Mouse (Mus musculus) embryonic facial prominence, embryonic 14.5 days (tissue): ENCODE measurements around the gene Ahcyl1. TPM values are rescaled to one million over a fixed set of nuclear protein-coding genes. Genes with fewer than 3 reads are reported as not detected.

Experiments used
- ATAC-seq: fragments of 200-750 bp; cut with Nextera tagmentation; 2 replicates; pipeline ENCODE4 v1.8.0; 2017; ENCODE audit warnings: low read depth, moderate number of reproducible peaks, moderate TSS enrichment
- DNase-seq: peaks from one replicate; pipeline ENCODE4 v3.0.0-alpha.2; 2015; ENCODE audit warnings: low spot score
- H3K27ac ChIP-seq: fragments of 300-500 bp; sonication (generic); replicated peaks from 2 replicates; pipeline ENCODE4 v1.5.1; 2014; ENCODE audit warnings: low read depth, mild to moderate bottlenecking, low read length, moderate library complexity
- H3K27me3 ChIP-seq: fragments of 300-500 bp; sonication (generic); replicated peaks from 2 replicates; pipeline ENCODE4 v1.6.1; 2014; ENCODE audit warnings: low read length; ENCODE audit not compliant: control insufficient read depth, insufficient read depth
- H3K36me3 ChIP-seq: fragments of 300-500 bp; sonication (generic); 2 replicates; pipeline ENCODE4 v1.6.1; 2014; ENCODE audit warnings: low read length, mixed read lengths; ENCODE audit not compliant: control insufficient read depth, insufficient read depth
- H3K4me1 ChIP-seq: fragments of 300-500 bp; sonication (generic); 2 replicates; pipeline ENCODE4 v1.6.1; 2014; ENCODE audit warnings: antibody characterized with exemption, low read length; ENCODE audit not compliant: control insufficient read depth, insufficient read depth
- H3K4me2 ChIP-seq: fragments of 300-500 bp; sonication (generic); 2 replicates; pipeline ENCODE4 v1.6.1; 2014; ENCODE audit warnings: low read depth, mild to moderate bottlenecking, low read length, moderate library complexity, mixed read lengths
- H3K4me3 ChIP-seq: fragments of 300-500 bp; sonication (generic); 2 replicates; pipeline ENCODE4 v1.5.1; 2014; ENCODE audit warnings: low read depth, mild to moderate bottlenecking, low read length
- H3K9ac ChIP-seq: fragments of 300-500 bp; sonication (generic); 2 replicates; pipeline ENCODE4 v1.6.1; 2014; ENCODE audit warnings: low read depth, mild to moderate bottlenecking, low read length, moderate library complexity, mixed read lengths
- H3K9me3 ChIP-seq: fragments of 300-500 bp; sonication (generic); 2 replicates; pipeline ENCODE4 v1.6.1; 2016; ENCODE audit warnings: low read length; ENCODE audit not compliant: control insufficient read depth
- WGBS: fragments of 180-500 bp; shearing (Covaris S2); extraction: QIAGEN DNeasy Blood & Tissue Kit; methylation state at CpG from one replicate; pipeline ENCODE4 v1.1.7; 2014; 5-methylcytosine and 5-hydroxymethylcytosine counted together
- polyA plus RNA-seq: library from polyadenylated mRNA; unstranded; fragments of >200 nt; fragmentation: Nextera tagmentation; extraction: Ambion mirVana; gene quantifications from 2 replicates; pipeline ENCODE4 v1.2.1, GENCODE M21; 2014

Ahcyl1 gene
- polyA plus RNA-seq, 1 experiment from 2014 or later = 89.3 TPM

GRCm38 (mm10) chr3:107625536-107625935 is 70.8 kb downstream of the Ahcyl1 start:
- Histone ChIP-seq H3K4me1 (peaks cover 6% of the 10 kb centered on the region), H3K36me3 (peaks cover 75% of the 10 kb centered on the region), H3K27ac (no peak overlapping the region), H3K27me3 (no peaks in the 10 kb centered on the region), H3K4me3 (no peak overlapping the region), H3K9ac (no peak overlapping the region), H3K4me2 (no peak overlapping the region), H3K9me3 (no peaks in the 10 kb centered on the region)
- WGBS = 98% methylated on average over 8 of the region's 8 CpGs
- DNase-seq (no peak), ATAC-seq (0 out of 2 replicates have a peak, but pooled peaks have one; percentile 30)

GRCm38 (mm10) chr3:107624424-107624823 is 71.9 kb downstream of the Ahcyl1 start:
- Histone ChIP-seq H3K9ac (no peak overlapping the region), H3K36me3 (peaks cover 82% of the 10 kb centered on the region), H3K9me3 (no peaks in the 10 kb centered on the region), H3K4me1 (no peaks in the 10 kb centered on the region), H3K27me3 (no peaks in the 10 kb centered on the region), H3K4me2 (no peak overlapping the region), H3K27ac (no peak overlapping the region), H3K4me3 (no peak overlapping the region)
- DNase-seq (no peak), ATAC-seq (no peak)
- WGBS = 99% methylated on average over 8 of the region's 8 CpGs

DNA sequence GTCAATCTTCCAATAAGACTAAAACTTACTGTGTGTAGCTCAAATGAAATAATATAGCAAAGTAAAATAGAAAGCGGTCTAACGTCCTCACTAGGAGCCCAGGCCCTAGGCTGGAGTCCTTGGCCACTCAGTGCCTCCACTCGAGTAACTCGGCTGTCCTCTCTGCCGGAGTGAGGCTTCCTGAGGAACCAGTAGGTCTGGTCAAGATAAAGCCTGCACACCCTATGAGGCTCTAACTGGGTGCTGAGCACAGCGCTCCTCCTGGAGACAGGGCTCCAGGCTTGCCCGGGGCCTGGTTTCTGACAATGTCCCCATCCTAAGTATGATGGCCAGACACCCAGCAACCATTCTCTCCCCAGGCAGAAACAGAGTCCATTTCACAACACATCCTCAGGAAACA is 73.8 kb downstream of the Ahcyl1 start:
- Histone ChIP-seq H3K4me3 (no peak overlapping the region), H3K4me1 (no peaks in the 10 kb centered on the region), H3K9ac (no peak overlapping the region), H3K27me3 (no peaks in the 10 kb centered on the region), H3K4me2 (no peak overlapping the region), H3K9me3 (no peaks in the 10 kb centered on the region), H3K27ac (no peak overlapping the region), H3K36me3 (peaks cover 94% of the 10 kb centered on the region)
- WGBS = 96% methylated on average over 7 of the region's 7 CpGs
- no peak for ATAC-seq
- no peak for DNase-seq

DNA sequence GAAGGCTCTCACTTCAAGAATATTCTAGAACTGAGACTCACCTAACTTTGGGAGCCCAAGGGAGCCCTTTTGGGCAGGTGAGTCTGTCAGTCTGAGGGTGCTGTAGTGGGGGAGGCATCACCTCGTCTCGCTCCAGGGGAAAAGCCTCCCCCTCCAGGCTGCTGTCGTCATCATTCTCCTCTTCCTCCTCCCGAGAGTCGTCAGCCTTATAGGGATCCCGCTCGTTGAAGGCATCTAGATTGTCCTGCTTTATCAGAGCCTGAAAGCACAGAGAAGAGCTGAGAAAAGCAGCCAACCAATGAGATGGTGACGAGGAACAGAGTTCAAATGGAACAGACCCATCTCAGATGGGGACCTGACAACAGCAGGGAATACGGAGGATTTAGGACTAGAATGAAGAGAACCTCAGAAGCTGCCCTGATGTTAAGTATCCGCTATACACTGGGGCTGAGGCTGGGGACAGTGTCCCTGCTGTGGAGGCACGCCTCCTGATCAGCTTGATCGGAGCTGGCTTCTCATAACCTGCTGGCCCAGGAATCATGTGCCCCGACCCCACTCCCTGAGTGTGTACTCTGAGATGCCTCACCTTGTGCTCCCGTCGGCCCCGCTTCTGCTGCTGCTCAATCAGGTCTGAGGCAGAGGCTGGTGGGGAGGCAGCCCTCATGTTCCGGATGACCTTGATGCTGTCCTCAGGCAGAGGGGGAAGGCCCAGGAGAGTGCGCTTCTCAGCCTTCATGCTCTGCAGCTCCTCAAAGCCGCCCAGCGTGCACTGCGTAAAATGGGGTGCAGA is 74.9 kb downstream of the Ahcyl1 start:
- no peaks in the 10 kb centered on the region for H3K27me3 ChIP-seq
- WGBS = 94% methylated on average over 20 of the region's 21 CpGs
- H3K27ac ChIP-seq = no peak overlapping the region
- ATAC-seq (no peak), DNase-seq (no peak)
- H3K36me3 ChIP-seq = peaks cover 94% of the 10 kb centered on the region
- H3K9ac ChIP-seq = no peak overlapping the region
- no peaks in the 10 kb centered on the region for H3K4me1 ChIP-seq
- no peaks in the 10 kb centered on the region for H3K9me3 ChIP-seq
- no peak overlapping the region for H3K4me2 ChIP-seq
- H3K4me3 ChIP-seq = no peak overlapping the region

GRCm38 (mm10) chr3:107619911-107620310 is 76.4 kb downstream of the Ahcyl1 start:
- no peak overlapping the region for H3K27ac ChIP-seq
- no peak overlapping the region for H3K9ac ChIP-seq
- no peaks in the 10 kb centered on the region for H3K27me3 ChIP-seq
- no peaks in the 10 kb centered on the region for H3K9me3 ChIP-seq
- H3K4me2 ChIP-seq = no peak overlapping the region
- H3K4me1 ChIP-seq = no peaks in the 10 kb centered on the region
- 88% methylated on average over 6 of the region's 6 CpGs for WGBS
- H3K4me3 ChIP-seq = no peak overlapping the region
- DNase-seq = no peak
- no peak for ATAC-seq
- peaks cover 95% of the 10 kb centered on the region for H3K36me3 ChIP-seq

- Histone ChIP-seq H3K9ac (no peak overlapping the region), H3K4me2 (no peak overlapping the region), H3K4me1 (no peaks in the 10 kb centered on the region), H3K36me3 (peaks cover 96% of the 10 kb centered on the region), H3K27me3 (no peaks in the 10 kb centered on the region), H3K9me3 (no peaks in the 10 kb centered on the region), H3K4me3 (no peak overlapping the region), H3K27ac (no peak overlapping the region)
- ATAC-seq (no peak), DNase-seq (no peak)
- WGBS = 86% methylated on average over 3 of the region's 3 CpGs
Measured at GRCm38 (mm10) chr3:107617800-107618199, 78.6 kb downstream of the Ahcyl1 start.

Other genes starting within 250 kb of the Ahcyl1 start
- gene Kcnc4, start 237.0 kb downstream of the Ahcyl1 start, polyA plus RNA-seq = 0.94 and 1.3 TPM in 2 replicates
- 4.8 and 4.9 TPM in 2 replicates for gene Slc6a17, start 178.5 kb downstream of the Ahcyl1 start, polyA plus RNA-seq
- not detected in 2 replicates for gene Ubl4b, start 141.5 kb downstream of the Ahcyl1 start, polyA plus RNA-seq
- 9.2 and 13.5 TPM in 2 replicates for gene Alx3, start 101.5 kb downstream of the Ahcyl1 start, polyA plus RNA-seq
- gene Gm10961, start 65.2 kb downstream of the Ahcyl1 start, polyA plus RNA-seq = not detected in 2 replicates
- 53.7 and 59.7 TPM in 2 replicates for gene Strip1, start 64.9 kb downstream of the Ahcyl1 start, polyA plus RNA-seq
- gene Csf1, start 63.9 kb upstream of the Ahcyl1 start, polyA plus RNA-seq = 18.1 and 21.4 TPM in 2 replicates
- gene Eps8l3, start 180.7 kb upstream of the Ahcyl1 start, polyA plus RNA-seq = not detected in 2 replicates
- 226 and 261 TPM in 2 replicates for gene Gstm5, start 199.3 kb upstream of the Ahcyl1 start, polyA plus RNA-seq
- gene Gstm7, start 235.3 kb upstream of the Ahcyl1 start, polyA plus RNA-seq = 13.9 and 15.2 TPM in 2 replicates
- 7.5 and 7.7 TPM in 2 replicates for gene Gstm6, start 247.2 kb upstream of the Ahcyl1 start, polyA plus RNA-seq